Mouse (Mus musculus) stomach, postnatal 0 days (tissue): ENCODE data around the gene Mas1.

Experiments
- CTCF ChIP-seq: IDR thresholded peaks from 2 replicates; pipeline ENCODE4 v1.5.1; 2016; ENCODE audit warnings: antibody characterized with exemption, low read depth, mild to moderate bottlenecking, moderate library complexity
- EP300 ChIP-seq: optimal IDR thresholded peaks from 2 replicates; pipeline ENCODE3; 2016; ENCODE audit warnings: antibody characterized with exemption

DNA sequence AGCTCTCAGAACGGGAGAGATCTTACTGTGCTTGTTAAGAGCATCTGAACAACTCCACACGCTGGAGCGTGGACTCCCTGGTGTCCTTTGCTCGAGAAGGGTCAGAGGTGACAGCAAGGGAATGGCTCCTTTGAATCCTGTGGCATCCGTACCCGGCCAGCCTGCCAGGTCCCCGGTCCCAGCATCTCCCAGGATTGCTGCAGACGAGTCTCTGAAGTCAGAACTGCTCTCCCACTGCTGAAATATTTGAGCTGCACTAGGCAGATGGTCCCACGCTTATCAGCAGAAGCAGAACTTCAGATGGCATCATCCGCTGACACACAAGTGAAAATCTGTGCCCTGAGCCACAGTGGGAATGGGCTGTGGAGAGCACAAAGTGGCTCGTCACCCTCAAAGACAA, 16.3 kb downstream of the Mas1 start:
- TF ChIP-seq CTCF = no peak
- TF ChIP-seq EP300 = no peak
